Mouse (Mus musculus) brain, embryonic 14.5 days (tissue): ENCODE data around the gene Myh1. TPM values are rescaled to one million over a fixed set of nuclear protein-coding genes. Genes with fewer than 3 reads are reported as not detected.
A peak's percentile ranks its signal among the peaks of the same experiment; 100 is the strongest.

Experiments used
- DNase-seq: peaks from one replicate; pipeline ENCODE4 v3.0.0-alpha.2; 2011; ENCODE audit warnings: low read depth
- CTCF ChIP-seq: fragments of 200-500 bp; IDR thresholded peaks from 2 replicates; pipeline ENCODE4 v1.5.1; 2012; ENCODE audit warnings: inconsistent platforms, mild to moderate bottlenecking, moderate library complexity, borderline replicate concordance; ENCODE audit not compliant: insufficient read depth, insufficient read length; ENCODE audit errors: extremely low read depth
- POLR2A ChIP-seq: fragments of 200-500 bp; IDR thresholded peaks from 2 replicates; pipeline ENCODE4 v1.6.1; 2012; ENCODE audit warnings: mild to moderate bottlenecking, inconsistent platforms, borderline replicate concordance; ENCODE audit not compliant: poor library complexity, insufficient read depth, insufficient read length, severe bottlenecking; ENCODE audit errors: extremely low read depth
- polyA plus RNA-seq: library from polyadenylated mRNA; depleted of rRNA; stranded (reverse); fragments of >200 nt; gene quantifications from 2 replicates; pipeline ENCODE4 v1.2.3, GENCODE M21; 2012; rRNA removed

Myh1 gene
- polyA plus RNA-seq, result 0.01 and 0.04 TPM in 2 replicates

DNA sequence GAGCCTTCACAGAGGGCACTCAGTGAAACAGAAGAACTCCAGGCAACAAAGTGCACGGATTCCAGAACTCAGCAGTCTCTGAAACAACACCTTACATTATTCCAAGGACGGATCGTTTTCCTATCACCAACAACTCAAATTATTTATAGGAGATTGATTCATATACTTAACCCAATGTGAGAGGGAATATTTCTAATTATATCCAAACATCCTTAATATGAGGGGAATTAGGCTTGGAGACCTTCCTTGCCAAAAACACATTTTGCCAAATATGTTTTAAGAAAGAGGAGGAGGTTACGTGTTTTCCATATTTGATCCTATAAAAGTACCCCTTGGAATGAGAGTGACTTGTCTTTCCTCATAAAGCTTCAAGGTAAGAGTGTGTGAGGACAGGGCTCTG lies at the start of gene Myh1:
Myh1 (plus strand) TSS at position 301 of the 400 bp plus-strand sequence.
- DNase-seq, result no peak

GRCm38 (mm10) chr11:67150237-67150636 lies 49.6 kb upstream of the Myh1 start:
- DNase-seq, result no peak
- TF ChIP-seq POLR2A (no peak), CTCF (no peak)

More for the DNA sequence above, at the start of gene Myh1:
- no peak for TF ChIP-seq CTCF
- TF ChIP-seq POLR2A, result no peak

DNA sequence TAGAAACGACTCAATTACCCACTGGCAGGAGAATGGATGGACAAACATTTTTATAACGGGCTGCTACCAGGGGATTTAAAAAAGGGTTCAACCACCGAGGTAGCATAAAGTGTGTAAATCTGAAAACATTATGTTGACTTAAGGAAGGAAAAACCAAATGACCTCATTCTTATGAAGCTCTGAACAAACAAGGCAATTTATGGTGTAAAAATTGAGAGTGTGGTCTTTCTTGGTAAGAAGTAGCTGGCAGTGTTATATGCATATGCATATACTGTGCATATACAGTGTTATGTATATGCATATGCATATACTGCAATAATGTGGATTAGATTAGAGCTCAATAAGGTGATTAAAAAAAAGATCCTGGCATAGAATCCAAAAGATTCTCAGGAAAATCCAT lies 48.7 kb upstream of the Myh1 start:
- TF ChIP-seq CTCF, result no peak
- no peak for TF ChIP-seq POLR2A
- no peak for DNase-seq

DNA sequence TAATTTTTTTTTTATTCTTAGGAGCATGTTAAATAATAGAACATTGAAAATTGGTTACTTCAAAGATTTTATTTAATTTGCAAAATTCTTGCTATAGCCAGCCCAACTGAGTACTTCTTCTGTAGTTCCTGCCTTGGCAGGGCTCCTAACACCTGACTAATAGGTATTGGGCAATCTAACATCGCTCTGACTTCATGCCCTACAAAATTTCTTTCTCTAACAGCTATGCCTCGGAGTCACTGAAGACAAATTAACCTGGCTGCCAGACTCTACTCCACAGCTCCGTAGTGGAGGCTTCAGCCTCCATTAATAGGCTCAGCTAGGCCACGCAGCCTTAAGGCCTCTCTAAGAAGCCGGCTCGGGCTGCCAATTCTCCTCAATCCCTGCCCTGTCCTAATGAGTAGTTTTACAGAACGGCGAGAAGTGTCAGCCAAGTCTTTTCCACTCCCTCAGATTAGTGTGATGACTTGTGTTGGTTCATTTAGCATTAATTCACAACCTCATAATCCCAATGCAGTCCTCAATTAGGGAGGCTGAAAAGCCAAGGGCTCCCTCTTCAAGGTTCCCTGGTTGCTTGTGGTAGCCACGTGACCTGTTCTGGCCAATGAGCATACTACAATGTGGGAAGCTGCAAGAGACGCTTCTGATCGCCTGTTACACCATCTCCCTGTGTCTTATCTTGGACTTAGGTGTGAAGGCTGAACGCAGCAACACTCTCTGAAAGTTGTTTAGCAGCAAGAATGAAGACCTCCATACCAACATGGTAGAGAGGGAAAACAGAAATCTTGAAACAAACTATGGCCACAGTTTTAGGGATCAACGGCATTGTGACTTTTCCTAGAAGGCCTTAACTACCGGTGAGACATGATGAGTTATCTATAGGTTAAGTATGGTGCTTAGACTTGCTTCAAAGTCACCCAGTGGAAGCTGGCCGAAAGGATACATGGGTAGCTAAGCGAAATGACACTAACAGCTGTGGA lies 47.9 kb upstream of the Myh1 start:
- peak; percentile 63 for DNase-seq
- TF ChIP-seq POLR2A (no peak), CTCF (no peak)

- DNase-seq, result peak; percentile 77
- no peak for TF ChIP-seq CTCF
- TF ChIP-seq POLR2A, result no peak
Measured at GRCm38 (mm10) chr11:67153123-67153522, 46.7 kb upstream of the Myh1 start.

DNA sequence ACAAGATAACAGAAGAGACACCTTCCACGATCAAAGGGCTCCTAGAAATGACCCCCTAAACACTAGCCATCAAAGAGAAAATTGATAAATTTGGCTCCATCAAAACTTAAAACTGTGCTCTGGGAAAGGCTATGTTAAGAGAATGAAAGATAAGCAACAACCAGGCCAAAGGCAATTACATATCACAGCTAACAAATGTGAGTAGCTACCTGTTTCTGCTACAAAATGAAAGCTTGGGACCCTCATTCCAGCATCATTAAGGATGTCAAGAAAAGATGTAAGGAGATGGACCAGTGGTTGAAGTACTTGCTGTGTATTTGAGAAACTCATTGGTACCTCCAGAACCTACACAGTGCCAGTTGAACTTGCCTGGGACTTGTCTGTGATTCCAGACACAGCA lies 46.0 kb upstream of the Myh1 start:
- no peak for TF ChIP-seq POLR2A
- no peak for TF ChIP-seq CTCF
- no peak for DNase-seq

- TF ChIP-seq CTCF (no peak), POLR2A (no peak)
- DNase-seq, result no peak
Measured at GRCm38 (mm10) chr11:67155650-67156049, 44.2 kb upstream of the Myh1 start.

DNA sequence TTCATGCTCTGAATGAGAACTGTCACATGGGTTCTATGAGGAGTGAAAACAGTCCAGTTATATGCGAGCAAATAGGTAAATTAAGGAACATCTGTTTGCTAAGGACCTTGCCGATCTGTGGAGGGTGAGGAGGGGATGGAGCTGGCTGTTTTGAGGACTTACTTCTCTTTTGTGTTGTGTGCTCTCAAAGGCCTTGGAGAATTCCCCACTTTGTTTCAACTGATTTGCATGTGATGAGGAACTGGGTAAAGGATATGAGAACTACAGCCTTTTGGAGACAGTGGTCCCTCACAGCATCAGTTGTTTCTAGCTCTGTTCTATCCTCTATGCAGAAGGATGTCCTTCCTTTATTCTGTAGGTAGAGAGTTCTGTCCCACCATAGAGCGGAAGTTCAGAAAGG lies 39.7 kb upstream of the Myh1 start:
- no peak for DNase-seq
- no peak for TF ChIP-seq CTCF
- no peak for TF ChIP-seq POLR2A

DNA sequence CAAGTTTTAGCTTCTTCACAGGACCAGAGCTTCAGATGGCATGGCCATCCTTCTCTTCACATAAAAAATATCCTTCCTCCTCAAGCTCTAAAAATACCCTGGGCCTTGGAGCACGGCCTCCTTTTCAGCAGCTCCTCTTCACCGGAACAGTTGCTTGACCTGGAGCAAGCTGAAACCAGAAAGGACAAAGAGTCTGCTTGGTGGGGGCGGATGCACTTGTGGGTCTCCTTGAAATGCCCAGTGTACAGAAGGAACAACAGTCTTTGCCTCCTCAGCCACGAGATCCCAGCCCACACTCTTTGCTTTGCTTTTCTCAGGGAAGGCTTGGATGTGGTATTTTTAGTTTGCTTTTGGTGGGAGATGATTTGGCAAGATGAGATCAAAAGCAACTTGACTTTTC lies 36.2 kb upstream of the Myh1 start:
- DNase-seq, result no peak
- no peak for TF ChIP-seq CTCF
- TF ChIP-seq POLR2A, result no peak

GRCm38 (mm10) chr11:67164851-67165250 lies 35.0 kb upstream of the Myh1 start:
- DNase-seq, result no peak

DNA sequence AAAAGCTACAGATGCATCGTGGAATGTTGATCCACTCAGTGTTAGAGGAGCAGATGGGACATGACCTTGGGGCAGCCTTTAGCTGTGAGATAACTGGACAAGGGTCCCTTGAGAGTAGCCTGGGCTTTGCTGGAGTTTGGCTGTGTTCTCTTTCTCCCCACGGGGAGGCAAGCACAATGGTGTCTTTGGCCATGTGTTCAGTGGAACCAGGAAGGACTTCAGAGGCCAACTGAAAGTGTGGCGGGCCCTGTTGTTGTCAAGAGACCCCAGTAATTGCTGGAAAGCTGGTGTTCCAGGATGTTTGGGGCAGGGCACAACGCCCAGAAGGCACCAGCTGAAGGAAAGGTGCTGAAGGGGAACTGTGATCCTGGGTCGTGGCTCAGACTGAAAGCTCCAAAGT lies 30.6 kb upstream of the Myh1 start:
- peak; percentile 22 for DNase-seq
- no peak for TF ChIP-seq POLR2A
- no peak for TF ChIP-seq CTCF

More at GRCm38 (mm10) chr11:67164851-67165250, 35.0 kb upstream of the Myh1 start:
- TF ChIP-seq CTCF (no peak), POLR2A (no peak)

DNA sequence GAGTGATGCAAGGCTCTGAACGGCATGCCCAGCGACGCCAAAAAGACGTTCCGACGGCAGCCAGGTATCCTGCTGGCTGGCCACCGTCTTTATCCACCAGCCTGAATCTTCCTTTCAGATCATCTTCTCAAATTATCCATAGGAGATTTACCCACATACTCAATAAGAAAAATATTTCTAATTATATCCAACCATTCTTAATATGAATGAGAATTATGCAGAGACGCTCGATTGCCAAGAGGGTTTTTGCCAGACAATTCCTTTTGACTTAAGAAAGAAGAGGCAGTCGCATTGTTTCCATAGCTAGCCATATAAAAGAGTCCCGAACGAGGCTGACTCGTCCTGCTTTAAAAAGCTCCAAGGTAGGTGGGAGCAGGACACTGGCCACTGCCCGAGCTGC lies 29.1 kb upstream of the Myh1 start, which contains the start of gene Myh2:
Myh2 (plus strand) TSS at position 301 of the 400 bp plus-strand sequence.
- no peak for DNase-seq
- TF ChIP-seq CTCF, result no peak
